Mouse (Mus musculus) testis, adult 2 months (tissue): ENCODE measurements at regions not wholly inside any gene's neighbourhood (a gene's known extent, or its start where the extent isn't known, plus 50 kb on each side); places are given as distances from the start of the nearest gene placed in this dataset.

Experiments used
- CTCF ChIP-seq: fragments of 200-500 bp; IDR thresholded peaks from 2 replicates; pipeline ENCODE4 v1.5.1; 2012; ENCODE audit warnings: low read depth, mild to moderate bottlenecking, inconsistent platforms, low read length, moderate library complexity; ENCODE audit not compliant: control insufficient read depth, insufficient read depth, insufficient replicate concordance
- POLR2A ChIP-seq: fragments of 200-500 bp; IDR thresholded peaks from 2 replicates; pipeline ENCODE4 v1.6.1; 2012; ENCODE audit warnings: low read depth, mild to moderate bottlenecking, inconsistent platforms, low read length, moderate library complexity; ENCODE audit not compliant: control insufficient read depth

DNA sequence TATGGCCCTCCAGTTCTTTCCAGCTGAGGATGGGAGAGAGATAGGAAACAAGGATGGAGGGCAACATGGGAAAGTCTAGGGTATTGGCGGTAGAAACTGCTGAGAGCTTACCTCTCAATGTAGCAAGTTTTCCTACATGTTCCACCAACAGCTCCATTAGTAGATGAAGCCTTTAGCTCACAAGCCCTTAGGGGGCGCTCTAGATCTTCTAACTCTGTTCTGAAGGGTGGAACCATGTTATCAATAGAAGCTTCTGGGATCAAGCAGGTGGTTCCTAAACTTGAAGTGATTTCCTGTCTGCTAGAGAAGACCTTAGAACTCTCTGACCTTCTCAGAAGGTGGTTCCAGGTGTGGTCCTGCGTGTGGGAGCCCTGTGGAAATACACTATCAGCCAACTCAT lies 154.2 kb upstream of the 1700012A03Rik start:
- TF ChIP-seq CTCF, result no peak
- TF ChIP-seq POLR2A, result no peak
